Mouse (Mus musculus) gastrocnemius, adult 18-20 months (tissue): Measurements from ENCODE around the gene Magi2. TPM values are rescaled to one million over a fixed set of nuclear protein-coding genes. Genes with fewer than 3 reads are reported as not detected.

Experiments
- DNase-seq: peaks from one replicate; pipeline ENCODE4 v3.0.0; 2021; ENCODE audit warnings: low spot score
- total RNA-seq, 2 experiments: library from RNA; stranded (reverse); gene quantifications; 2 replicates each; pipeline ENCODE4 v1.2.3; 2021

Gene Magi2
- total RNA-seq, 2 experiments from 2014 or later, result 0.53 to 0.85 TPM

DNA sequence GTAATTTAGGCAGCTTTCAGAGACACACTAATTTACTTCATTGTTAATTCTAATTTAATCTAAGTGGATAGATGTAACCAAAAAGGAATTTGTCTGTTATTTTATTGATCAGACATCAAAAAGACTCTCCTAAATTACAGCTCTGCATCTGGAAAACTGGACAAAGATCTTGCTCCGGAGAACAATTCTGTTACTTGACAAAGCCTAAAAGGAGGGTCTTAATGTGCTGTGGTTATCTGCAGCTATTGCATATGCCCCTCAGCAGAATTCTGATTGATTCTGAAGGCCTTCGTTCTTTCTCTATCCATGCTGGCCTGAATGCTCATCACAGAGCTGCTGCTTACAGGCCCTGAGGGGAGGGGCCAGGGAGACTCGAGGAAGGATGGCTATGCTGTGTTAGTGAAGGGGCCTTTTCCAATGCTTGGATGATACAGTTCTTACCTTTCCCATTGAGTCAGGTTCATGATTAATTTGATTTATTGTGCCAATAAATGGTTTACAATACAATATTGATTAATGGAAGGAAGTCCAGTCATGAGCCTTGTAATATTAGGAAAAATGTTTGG is 842.2 kb downstream of the Magi2 start:
- no peak for DNase-seq

DNA sequence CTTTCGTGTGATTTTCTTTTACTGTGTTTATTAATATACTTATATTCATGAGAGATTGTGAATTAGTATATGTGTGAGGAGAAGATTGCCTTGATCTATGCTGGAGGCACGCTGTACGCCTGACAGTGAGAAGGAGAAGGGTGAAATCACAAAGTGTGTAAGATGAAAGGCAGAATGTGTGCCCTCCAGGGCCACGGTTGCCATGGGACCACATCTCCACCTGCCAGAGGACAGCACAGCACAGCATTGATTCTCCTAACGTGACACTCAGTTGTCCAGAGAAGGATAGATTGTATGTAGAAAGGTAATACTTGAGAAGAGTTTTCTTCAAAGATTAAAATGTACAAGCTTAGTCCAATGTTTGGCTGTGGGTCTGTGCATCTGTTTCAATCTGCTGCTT is 847.3 kb downstream of the Magi2 start:
- DNase-seq, result no peak

DNA sequence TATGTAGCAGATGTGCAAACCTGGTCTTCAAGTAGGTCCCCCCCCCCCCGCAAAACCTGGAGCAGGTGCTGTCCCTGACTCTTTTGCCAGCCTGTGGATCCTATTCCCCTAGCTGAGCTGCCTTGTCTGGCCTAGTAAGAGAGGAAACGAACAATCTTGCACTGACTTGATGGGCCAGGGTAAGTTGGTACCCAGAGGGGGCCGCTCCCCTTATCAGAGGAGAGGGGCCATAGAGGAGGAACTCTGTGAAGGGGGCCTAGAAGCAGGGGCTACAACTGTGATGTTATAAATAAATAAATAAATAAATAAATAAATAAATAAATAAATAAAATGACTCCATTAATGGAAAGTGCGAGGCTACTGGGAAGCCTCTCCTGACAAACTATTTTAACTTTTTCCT is 848.0 kb downstream of the Magi2 start:
- DNase-seq, result no peak

- DNase-seq, result no peak
Measured at GRCm38 (mm10) chr5:20078931-20079330, 852.1 kb downstream of the Magi2 start.

DNA sequence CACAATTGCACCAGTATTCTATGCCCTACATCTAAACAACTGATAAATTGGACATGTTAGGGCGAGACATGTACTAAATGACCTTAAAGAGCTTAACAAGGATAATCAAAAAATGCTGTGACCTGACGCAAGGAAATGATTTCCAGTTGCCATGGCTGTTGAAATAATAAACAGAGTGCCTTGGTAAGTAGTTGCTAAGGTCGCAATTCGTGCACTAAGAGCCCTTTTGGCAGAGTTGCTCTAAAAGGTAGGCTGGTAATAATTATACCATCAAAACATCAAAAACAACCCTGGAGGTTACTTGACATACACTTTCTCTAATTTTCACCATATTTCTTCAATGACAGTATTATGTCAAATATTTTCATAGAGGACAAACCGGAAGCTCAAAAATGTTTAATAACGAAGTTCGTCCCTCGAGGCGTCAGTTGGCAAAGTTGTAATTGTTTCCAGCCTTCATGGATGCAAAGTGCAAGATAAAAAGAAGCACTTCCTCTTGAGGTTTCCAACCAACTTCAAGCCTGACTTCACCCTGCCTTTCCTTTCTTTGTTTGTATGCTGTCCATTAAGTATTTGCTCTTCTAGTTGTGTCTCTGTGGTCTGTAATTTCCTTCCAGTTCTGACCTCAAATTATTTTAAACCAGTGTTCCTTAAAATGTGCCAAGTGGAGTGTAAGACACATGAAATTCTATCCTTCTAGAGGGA is 853.9 kb downstream of the Magi2 start:
- DNase-seq, result no peak

DNA sequence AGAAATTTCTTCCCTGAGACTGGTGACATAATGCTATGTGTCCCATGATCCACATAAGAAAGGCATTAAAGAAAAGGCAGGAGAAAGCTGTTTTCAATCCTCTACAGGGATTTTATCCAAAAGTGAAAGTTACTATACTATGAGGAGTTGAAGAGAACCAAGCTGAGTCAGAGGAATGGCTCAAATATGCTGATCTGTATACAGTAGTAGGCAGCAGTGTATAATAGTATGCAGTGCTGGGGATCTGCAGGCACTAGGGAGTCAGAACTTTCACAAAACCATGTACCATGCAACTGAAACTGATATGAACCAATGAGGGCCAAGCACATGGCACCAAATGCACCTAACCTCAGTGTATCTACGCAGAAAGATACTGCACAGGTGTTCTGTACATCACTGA is 855.5 kb downstream of the Magi2 start:
- no peak for DNase-seq

- DNase-seq, result no peak
Measured at GRCm38 (mm10) chr5:20087083-20087482, 860.2 kb downstream of the Magi2 start.

DNA sequence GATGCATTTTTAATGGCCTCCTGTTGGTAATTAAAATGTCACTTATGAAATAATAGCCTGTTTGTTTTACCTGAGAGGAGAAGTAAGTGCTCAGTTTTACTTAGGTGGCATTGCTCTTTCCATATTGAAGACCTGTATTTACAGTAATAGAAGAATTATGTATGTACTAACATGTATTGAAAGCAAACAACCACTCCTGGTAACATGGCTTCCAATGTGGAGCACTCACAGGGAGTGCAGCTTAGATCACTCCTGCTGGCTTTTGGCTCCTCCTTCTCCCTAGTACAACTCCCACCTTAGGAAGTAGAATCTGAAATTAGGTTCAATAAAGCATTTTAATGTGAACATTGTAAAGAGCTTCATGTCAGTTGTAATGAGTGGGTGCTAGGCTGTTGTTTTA is 877.0 kb downstream of the Magi2 start:
- DNase-seq, result no peak

GRCm38 (mm10) chr5:20104496-20104895 is 877.7 kb downstream of the Magi2 start:
- no peak for DNase-seq

GRCm38 (mm10) chr5:20109496-20109895 is 882.7 kb downstream of the Magi2 start:
- no peak for DNase-seq

DNA sequence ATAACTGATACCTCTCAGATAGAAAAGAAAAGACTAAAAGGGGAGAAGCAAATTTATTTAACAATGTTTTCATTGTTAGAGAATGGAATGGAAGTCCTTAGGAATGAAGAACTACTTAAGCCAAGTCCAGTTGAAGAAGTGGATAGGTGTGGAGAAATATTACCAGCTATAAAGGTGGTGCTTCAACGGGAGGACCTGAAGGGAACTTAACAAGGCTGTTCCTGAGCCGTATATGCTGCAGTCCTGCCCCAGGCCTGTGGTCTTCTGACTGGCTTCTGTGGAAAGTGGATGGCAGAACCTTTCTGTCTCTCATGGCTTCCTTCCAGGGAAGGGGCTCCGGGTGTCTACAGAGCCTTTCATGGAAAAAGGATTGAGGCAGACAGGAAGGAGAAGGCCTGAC is 890.3 kb downstream of the Magi2 start:
- DNase-seq, result no peak

- DNase-seq, result no peak
Measured at GRCm38 (mm10) chr5:20140235-20140634, 913.4 kb downstream of the Magi2 start.

DNA sequence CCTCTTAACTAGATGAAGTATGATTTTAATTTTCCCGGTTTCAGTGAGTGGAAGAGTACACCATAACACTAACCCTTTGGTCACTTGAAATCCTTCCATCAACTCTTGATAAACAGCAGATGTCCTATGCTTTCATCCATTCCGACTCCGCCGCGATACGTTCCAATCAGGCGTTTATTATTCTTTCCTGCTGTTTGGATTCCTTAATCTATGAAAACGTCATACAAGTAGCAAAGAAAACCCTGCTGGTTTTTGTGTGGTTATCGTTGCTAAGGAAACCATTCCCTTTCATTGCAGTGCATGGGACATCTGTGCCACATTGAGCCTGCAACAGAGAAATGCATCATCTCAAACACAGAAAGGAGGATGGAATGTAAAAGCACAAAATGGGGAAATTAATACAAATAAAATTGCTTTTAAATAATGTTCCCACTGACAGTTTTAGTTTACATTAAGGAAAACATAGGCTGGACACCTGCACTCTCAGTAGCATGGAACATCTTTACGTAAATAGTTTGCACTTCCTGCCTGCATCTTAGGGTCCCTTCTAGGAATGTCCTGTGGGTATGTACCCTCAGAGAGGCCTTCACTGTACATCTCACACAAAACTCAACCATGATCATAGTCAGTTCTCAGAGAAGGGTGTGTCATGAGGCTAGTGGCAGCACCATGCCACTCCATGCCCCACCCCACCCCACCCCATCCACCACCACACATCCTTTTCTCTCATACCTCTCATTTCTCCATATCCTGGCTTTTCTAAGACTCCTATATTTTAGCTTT is 914.0 kb downstream of the Magi2 start:
- DNase-seq, result no peak

DNA sequence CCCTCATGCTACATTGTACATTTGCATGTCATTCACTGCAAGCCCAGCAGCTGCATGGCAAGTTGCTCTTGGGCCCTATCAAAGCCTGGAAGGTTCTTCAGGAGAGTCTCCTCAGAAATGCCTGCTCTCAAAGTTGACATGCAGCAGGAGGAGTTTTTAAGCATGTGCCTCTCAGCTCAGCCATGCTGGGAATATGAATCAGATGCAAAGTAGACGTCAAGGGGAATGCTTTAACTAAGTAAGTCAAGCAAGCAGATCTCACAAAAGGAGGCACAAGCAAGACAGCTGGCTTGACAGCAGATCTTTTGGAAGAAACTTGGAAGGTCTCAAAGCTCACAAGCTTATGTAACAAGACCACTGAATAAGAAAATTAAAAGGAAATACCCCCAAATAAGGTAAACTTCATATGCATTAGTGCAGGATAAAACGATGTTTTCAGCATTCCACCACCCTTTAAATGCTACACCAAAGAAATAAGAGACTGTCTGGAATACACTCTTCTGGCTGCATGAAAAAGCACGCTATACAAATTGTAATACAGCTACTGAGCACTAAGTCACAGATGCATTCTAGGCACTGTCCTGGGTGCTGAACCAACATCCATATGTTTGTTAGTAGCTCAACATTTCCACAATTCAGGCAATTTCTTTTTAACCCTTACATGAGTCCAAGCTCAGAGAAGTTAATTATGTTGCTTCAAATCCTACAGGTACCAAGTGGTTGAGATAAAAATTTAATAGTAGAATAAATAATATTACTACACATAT is 926.7 kb downstream of the Magi2 start:
- DNase-seq, result no peak

GRCm38 (mm10) chr5:20196765-20197164 is 969.9 kb downstream of the Magi2 start:
- DNase-seq, result no peak

- no peak for DNase-seq
Measured at GRCm38 (mm10) chr5:20197395-20197794, 970.6 kb downstream of the Magi2 start.

GRCm38 (mm10) chr5:20201348-20201747 is 974.5 kb downstream of the Magi2 start:
- no peak for DNase-seq

- no peak for DNase-seq
Measured at GRCm38 (mm10) chr5:20208110-20208509, 981.3 kb downstream of the Magi2 start.

- DNase-seq, result no peak
Measured at GRCm38 (mm10) chr5:20213299-20213698, 986.5 kb downstream of the Magi2 start.

GRCm38 (mm10) chr5:20226471-20227210 is 999.8 kb downstream of the Magi2 start:
- no peak for DNase-seq
